Mouse (Mus musculus) forebrain, embryonic 16.5 days (tissue): ENCODE measurements at regions not wholly inside any gene's neighbourhood (a gene's known extent, or its start where the extent isn't known, plus 50 kb on each side); places are given as distances from the start of the nearest gene placed in this dataset.

ENCODE experiments used
- ATAC-seq: fragments of 200-750 bp; cut with Nextera tagmentation; 2 replicates; pipeline ENCODE4 v1.8.0; 2017; ENCODE audit warnings: mild to moderate bottlenecking, moderate library complexity
- H3K27ac ChIP-seq: fragments of 300-500 bp; sonication (generic); 2 replicates; pipeline ENCODE4 v1.5.1; 2014; ENCODE audit warnings: low read length, control low read depth
- H3K27me3 ChIP-seq: fragments of 300-500 bp; sonication (generic); replicated peaks from 2 replicates; pipeline ENCODE4 v1.6.1; 2014; ENCODE audit warnings: low read length; ENCODE audit not compliant: control insufficient read depth, insufficient read depth
- H3K36me3 ChIP-seq: fragments of 300-500 bp; sonication (generic); 2 replicates; pipeline ENCODE4 v1.6.1; 2014; ENCODE audit not compliant: control insufficient read depth, insufficient read depth
- H3K4me1 ChIP-seq: fragments of 300-500 bp; sonication (generic); replicated peaks from 2 replicates; pipeline ENCODE4 v1.6.1; 2014; ENCODE audit warnings: low read length; ENCODE audit not compliant: control insufficient read depth, insufficient read depth
- H3K4me2 ChIP-seq: fragments of 300-500 bp; sonication (generic); 2 replicates; pipeline ENCODE4 v1.6.1; 2014; ENCODE audit warnings: mild to moderate bottlenecking, low read length, control low read depth
- H3K4me3 ChIP-seq: fragments of 300-500 bp; sonication (generic); replicated peaks from 2 replicates; pipeline ENCODE4 v1.5.1; 2014; ENCODE audit warnings: mild to moderate bottlenecking, low read length, control low read depth
- H3K9ac ChIP-seq: fragments of 300-500 bp; sonication (generic); replicated peaks from 2 replicates; pipeline ENCODE4 v1.6.1; 2014; ENCODE audit warnings: low read depth, low read length, control low read depth
- H3K9me3 ChIP-seq: fragments of 300-500 bp; sonication (generic); 2 replicates; pipeline ENCODE4 v1.6.1; 2016; ENCODE audit warnings: low read length; ENCODE audit not compliant: control insufficient read depth
- WGBS: fragments of 180-500 bp; shearing (Covaris S2); extraction: QIAGEN DNeasy Blood & Tissue Kit; methylation state at CpG from one replicate; pipeline ENCODE4 v1.1.7; 2014; 5-methylcytosine and 5-hydroxymethylcytosine counted together

- WGBS, result 60% methylated on average over 7 of the region's 7 CpGs
These were observed 149.6 kb upstream of the Cadm1 start for GRCm38 (mm10) chr9:47380361-47380760.

GRCm38 (mm10) chr9:47384185-47384854, 145.7 kb upstream of the Cadm1 start:
- Histone ChIP-seq H3K36me3 (no peaks in the 10 kb centered on the region), H3K4me3 (no peak overlapping the region), H3K27me3 (no peaks in the 10 kb centered on the region), H3K27ac (no peak overlapping the region), H3K9me3 (no peaks in the 10 kb centered on the region), H3K4me1 (peaks cover 20% of the 10 kb centered on the region), H3K9ac (no peak overlapping the region), H3K4me2 (no peak overlapping the region)
- ATAC-seq, result peak; percentile 61; the same call in 1 of the 2 replicates
- WGBS, result 31% methylated on average over 4 of the region's 4 CpGs

More at GRCm38 (mm10) chr9:47380361-47380760, 149.6 kb upstream of the Cadm1 start:
- Histone ChIP-seq H3K9ac (no peak overlapping the region), H3K27me3 (no peaks in the 10 kb centered on the region), H3K4me1 (peaks cover 11% of the 10 kb centered on the region), H3K27ac (no peak overlapping the region), H3K36me3 (no peaks in the 10 kb centered on the region), H3K4me2 (no peak overlapping the region), H3K9me3 (no peaks in the 10 kb centered on the region), H3K4me3 (no peak overlapping the region)
- ATAC-seq, result no peak

GRCm38 (mm10) chr9:47386646-47387045, 143.3 kb upstream of the Cadm1 start:
- no peak for ATAC-seq
- Histone ChIP-seq H3K9me3 (no peaks in the 10 kb centered on the region), H3K27me3 (no peaks in the 10 kb centered on the region), H3K4me1 (peaks cover 20% of the 10 kb centered on the region), H3K4me3 (no peak overlapping the region), H3K36me3 (no peaks in the 10 kb centered on the region), H3K27ac (no peak overlapping the region), H3K4me2 (no peak overlapping the region), H3K9ac (no peak overlapping the region)
- WGBS, result 78% methylated on average over 11 of the region's 11 CpGs

- WGBS, result 72% methylated on average over 4 of the region's 4 CpGs
- H3K9ac ChIP-seq, result no peak overlapping the region
- H3K4me3 ChIP-seq, result no peak overlapping the region
- H3K36me3 ChIP-seq, result no peaks in the 10 kb centered on the region
- no peak overlapping the region for H3K4me2 ChIP-seq
- ATAC-seq, result no peak
- H3K4me1 ChIP-seq, result peaks cover 20% of the 10 kb centered on the region
- no peaks in the 10 kb centered on the region for H3K9me3 ChIP-seq
- H3K27me3 ChIP-seq, result no peaks in the 10 kb centered on the region
- no peak overlapping the region; the same call in 1 of the 2 replicates for H3K27ac ChIP-seq
These were observed 142.8 kb upstream of the Cadm1 start for GRCm38 (mm10) chr9:47387221-47387620.

- 20% methylated on average over 8 of the region's 8 CpGs for WGBS
- H3K27ac ChIP-seq, result peak overlapping the region; percentile 70
- ATAC-seq, result no peak
These were observed 142.2 kb upstream of the Cadm1 start for GRCm38 (mm10) chr9:47387716-47388300.

GRCm38 (mm10) chr9:47389901-47390300, 140.1 kb upstream of the Cadm1 start:
- Histone ChIP-seq H3K27me3 (no peaks in the 10 kb centered on the region), H3K4me2 (no peak overlapping the region), H3K9me3 (no peaks in the 10 kb centered on the region), H3K4me3 (no peak overlapping the region), H3K9ac (no peak overlapping the region), H3K27ac (no peak overlapping the region), H3K36me3 (no peaks in the 10 kb centered on the region), H3K4me1 (peaks cover 10% of the 10 kb centered on the region)
- WGBS, result over 99% methylated on average over 6 of the region's 6 CpGs
- no peak for ATAC-seq

More at GRCm38 (mm10) chr9:47387716-47388300, 142.2 kb upstream of the Cadm1 start:
- H3K9me3 ChIP-seq, result no peaks in the 10 kb centered on the region
- H3K9ac ChIP-seq, result no peak overlapping the region
- H3K4me2 ChIP-seq, result no peak overlapping the region
- H3K4me3 ChIP-seq, result no peak overlapping the region
- no peaks in the 10 kb centered on the region for H3K36me3 ChIP-seq
- H3K27me3 ChIP-seq, result no peaks in the 10 kb centered on the region
- peaks cover 20% of the 10 kb centered on the region for H3K4me1 ChIP-seq

- no peak overlapping the region for H3K9ac ChIP-seq
- H3K27me3 ChIP-seq, result no peaks in the 10 kb centered on the region
- no peak for ATAC-seq
- no peak overlapping the region for H3K4me2 ChIP-seq
- H3K4me1 ChIP-seq, result peaks cover 10% of the 10 kb centered on the region
- H3K9me3 ChIP-seq, result no peaks in the 10 kb centered on the region
- H3K36me3 ChIP-seq, result no peaks in the 10 kb centered on the region
- no peak overlapping the region for H3K4me3 ChIP-seq
- 62% methylated on average over 5 of the region's 5 CpGs for whole genome bisulfite sequencing
- H3K27ac ChIP-seq, result no peak overlapping the region
These were observed 138.3 kb upstream of the Cadm1 start for GRCm38 (mm10) chr9:47391669-47392068.

GRCm38 (mm10) chr9:47399598-47399997, 130.4 kb upstream of the Cadm1 start:
- Histone ChIP-seq H3K27me3 (0 out of 2 replicates have a peak, but pooled peaks cover 4% of the 10 kb centered on the region), H3K9me3 (no peaks in the 10 kb centered on the region), H3K4me1 (0 out of 2 replicates have a peak, but pooled peaks cover 2% of the 10 kb centered on the region), H3K4me3 (no peak overlapping the region), H3K9ac (no peak overlapping the region), H3K27ac (no peak overlapping the region), H3K4me2 (no peak overlapping the region), H3K36me3 (no peaks in the 10 kb centered on the region)
- WGBS, result 9% methylated on average over 2 of the region's 2 CpGs
- ATAC-seq, result no peak

GRCm38 (mm10) chr9:47400117-47400823, 129.7 kb upstream of the Cadm1 start:
- H3K9ac ChIP-seq, result no peak overlapping the region
- no peak overlapping the region for H3K27ac ChIP-seq
- 35% methylated on average over 7 of the region's 7 CpGs for WGBS
- H3K27me3 ChIP-seq, result 0 out of 2 replicates have a peak, but pooled peaks cover 4% of the 10 kb centered on the region
- H3K4me2 ChIP-seq, result no peak overlapping the region
- ATAC-seq, result no peak
- 0 out of 2 replicates have a peak, but pooled peaks cover 2% of the 10 kb centered on the region for H3K4me1 ChIP-seq
- no peak overlapping the region for H3K4me3 ChIP-seq
- no peaks in the 10 kb centered on the region for H3K36me3 ChIP-seq
- H3K9me3 ChIP-seq, result no peaks in the 10 kb centered on the region
